Mouse (Mus musculus): Measurements from ENCODE around the gene Sarnp. TPM values are rescaled to one million over a fixed set of nuclear protein-coding genes. Genes with fewer than 3 reads are reported as not detected.

Gene Sarnp
- total RNA-seq, 2 experiments from 2014 or later = 245 to 268 TPM

GRCm38 (mm10) chr10:128889846-128890245, 72.7 kb downstream of the Sarnp start:
- ATAC-seq (replicated peaks; ENCODE audit: poor library complexity) = no peak

GRCm38 (mm10) chr10:128890383-128891295, 73.5 kb downstream of the Sarnp start:
- no peak for ATAC-seq (replicated peaks; ENCODE audit: poor library complexity)

GRCm38 (mm10) chr10:128891296-128892094, 74.4 kb downstream of the Sarnp start, which contains the start of gene Gdf11:
Gene Gdf11, minus strand, starts transcription at chr10:128891718.
- peak; percentile 21 for ATAC-seq (replicated peaks; ENCODE audit: poor library complexity)

GRCm38 (mm10) chr10:128892246-128892645, 75.1 kb downstream of the Sarnp start:
- ATAC-seq (replicated peaks; ENCODE audit: poor library complexity) = no peak

DNA sequence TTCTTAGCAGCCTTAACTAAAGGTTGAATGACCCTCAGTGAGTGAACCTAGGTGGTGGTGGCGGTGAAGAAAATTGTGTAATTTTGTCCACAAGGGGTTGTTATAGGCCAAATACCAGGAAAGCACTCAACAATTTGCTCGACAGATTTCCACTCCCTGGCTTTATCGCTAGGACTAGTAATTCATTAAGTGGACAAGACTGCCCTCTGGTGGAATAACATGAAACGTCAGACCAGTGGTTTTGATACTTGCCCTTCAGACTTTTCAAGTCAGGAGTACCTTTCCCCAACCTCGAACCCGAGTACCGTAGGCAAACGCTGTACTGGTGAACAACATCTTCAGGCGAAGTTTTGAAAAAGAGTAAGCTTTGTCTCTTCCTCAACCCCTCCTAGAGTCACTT, 78.3 kb downstream of the Sarnp start:
- peak; percentile 73 for ATAC-seq (replicated peaks; ENCODE audit: poor library complexity)

DNA sequence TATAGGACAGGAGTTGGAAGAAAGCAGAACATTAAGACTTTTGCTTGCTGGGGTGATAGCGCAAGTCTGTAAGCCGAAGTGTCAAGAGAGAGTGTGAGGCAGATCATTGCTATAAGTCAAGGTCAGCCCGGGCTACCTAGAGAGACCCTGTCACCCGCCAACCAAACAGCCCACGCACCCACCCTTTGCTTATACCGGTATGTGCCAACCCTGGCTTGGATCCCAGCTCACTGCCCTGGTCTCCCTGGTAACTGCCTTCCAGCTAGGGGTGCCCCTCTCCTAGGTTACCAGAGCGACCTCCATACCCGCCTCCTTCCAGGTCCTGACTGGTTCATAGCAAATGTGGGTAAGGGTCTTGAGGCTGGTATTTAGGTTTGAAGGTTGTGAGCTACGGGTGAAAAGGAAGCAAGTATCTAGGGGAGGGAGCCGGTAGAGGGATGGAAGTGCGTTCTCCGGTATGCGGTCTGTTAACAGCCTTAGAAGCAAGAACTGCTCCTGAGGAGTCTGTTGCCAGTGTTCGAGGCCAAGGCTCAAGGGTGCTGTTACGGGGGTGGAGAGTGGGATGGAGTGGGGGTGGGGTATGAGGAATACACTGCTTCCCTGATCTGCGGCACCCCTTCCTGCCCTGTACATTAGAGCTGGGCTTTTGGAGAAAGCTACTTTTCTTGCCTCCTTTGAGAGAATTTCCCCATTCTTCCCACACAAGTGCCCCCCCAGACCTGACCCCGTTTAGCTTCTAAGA, 79.0 kb downstream of the Sarnp start:
- ATAC-seq (replicated peaks; ENCODE audit: poor library complexity) = peak; percentile 14

DNA sequence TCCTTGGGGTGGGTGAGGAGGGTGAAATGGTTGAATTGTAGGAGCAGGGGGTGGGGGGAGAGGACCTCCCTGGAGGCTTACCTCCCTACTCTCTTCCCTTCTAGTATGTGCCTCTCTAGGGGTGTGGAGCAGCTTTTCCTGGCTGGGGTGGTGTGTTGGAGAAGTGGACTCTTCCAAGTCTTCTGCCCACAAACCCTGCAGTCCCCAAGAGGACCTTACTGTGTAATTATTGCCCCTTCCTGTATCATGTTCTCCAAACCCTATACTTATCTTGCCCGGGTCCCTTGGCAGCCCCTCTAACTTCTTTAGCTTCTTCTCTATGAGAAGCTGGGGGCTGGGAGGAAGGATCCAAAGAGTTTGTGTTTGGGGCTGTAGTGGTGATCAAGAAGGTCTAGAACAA, 79.7 kb downstream of the Sarnp start:
- ATAC-seq (replicated peaks; ENCODE audit: poor library complexity) = no peak

DNA sequence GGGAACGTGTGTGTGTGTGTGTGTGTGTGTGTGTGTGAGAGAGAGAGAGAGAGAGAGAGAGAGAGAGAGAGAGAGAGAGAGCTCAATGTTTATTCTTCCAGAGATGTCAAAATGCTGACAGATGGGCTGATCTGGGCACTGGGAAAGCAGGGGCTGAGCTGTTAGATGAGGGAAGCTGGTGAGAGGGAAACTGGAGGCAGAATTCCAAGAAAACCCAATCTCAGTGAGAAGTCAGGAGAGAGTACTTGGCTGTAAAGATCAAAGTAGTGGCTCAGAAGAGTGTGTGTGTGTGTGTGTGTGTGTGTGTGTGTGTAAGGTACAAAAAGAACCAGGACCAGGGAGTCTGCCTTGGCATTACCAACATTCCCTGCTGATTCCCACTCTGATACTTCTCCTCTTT, 80.4 kb downstream of the Sarnp start:
- ATAC-seq (replicated peaks; ENCODE audit: poor library complexity) = no peak

DNA sequence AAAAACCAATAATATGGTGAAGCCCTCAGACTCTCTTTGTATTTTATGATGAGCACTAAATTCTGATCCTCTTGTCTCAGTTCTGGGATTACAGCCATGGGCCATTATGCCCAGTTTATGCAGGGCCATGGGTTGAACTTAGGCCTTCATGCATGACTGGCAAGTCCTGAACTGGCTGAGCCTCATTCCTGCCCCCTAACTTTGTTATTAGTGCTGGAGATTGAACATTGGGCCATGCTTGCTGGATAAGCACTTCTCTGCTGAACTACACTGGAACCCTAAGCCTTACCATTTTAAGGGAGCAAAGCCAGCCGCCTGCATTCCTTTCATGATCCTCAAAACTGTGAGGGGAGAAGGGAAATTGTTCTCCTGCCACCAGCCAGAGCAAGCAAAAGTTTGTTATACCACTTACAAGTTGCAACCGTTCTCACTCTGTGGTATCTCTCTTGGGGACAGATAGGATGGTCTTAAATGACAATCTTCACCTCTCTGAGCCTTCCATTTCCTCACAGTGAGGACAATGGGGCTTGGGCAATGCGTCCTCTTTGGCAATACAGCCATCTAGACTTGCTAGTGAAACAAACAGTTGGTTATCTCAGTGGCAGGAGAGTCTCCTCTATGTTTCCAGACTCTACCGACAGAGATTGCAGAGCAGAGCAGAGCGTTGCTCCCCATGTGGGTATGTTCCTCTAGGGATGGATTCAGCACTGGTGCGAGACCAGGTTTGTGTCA, 82.8 kb downstream of the Sarnp start:
- peak; percentile 32 for ATAC-seq (replicated peaks; ENCODE audit: poor library complexity)

GRCm38 (mm10) chr10:128900698-128901097, 83.6 kb downstream of the Sarnp start, which contains the start of gene Cd63:
Gene Cd63, plus strand, starts transcription at chr10:128900989.
- ATAC-seq (replicated peaks; ENCODE audit: poor library complexity) = peak; percentile 17; the same call in 1 of the 2 replicates

GRCm38 (mm10) chr10:128901409-128901808, 84.3 kb downstream of the Sarnp start:
- ATAC-seq (replicated peaks; ENCODE audit: poor library complexity) = peak; percentile 37; the same call in 1 of the 2 replicates

- ATAC-seq (replicated peaks; ENCODE audit: poor library complexity) = peak; percentile 75
Measured at GRCm38 (mm10) chr10:128902409-128902988, 85.4 kb downstream of the Sarnp start.

DNA sequence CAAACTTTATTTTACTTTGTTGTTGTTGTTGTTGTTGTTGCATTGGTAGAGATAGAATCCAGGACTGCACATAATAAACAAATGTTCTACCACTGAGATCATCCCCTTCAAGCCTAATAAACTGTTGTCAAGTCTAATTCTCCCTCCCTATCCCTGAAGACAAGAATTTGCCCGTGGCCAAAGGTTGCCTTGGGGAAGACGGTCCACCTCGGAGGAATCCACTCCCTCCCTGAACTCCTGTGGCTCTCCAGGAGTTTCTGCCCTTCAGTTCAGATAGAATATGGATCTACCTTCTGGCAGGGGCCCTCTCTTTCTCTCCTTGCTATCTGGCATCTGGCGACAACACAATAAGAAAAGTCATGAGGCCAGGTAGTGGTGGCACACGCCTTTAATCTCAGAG, 87.7 kb downstream of the Sarnp start:
- no peak for ATAC-seq (replicated peaks; ENCODE audit: poor library complexity)

DNA sequence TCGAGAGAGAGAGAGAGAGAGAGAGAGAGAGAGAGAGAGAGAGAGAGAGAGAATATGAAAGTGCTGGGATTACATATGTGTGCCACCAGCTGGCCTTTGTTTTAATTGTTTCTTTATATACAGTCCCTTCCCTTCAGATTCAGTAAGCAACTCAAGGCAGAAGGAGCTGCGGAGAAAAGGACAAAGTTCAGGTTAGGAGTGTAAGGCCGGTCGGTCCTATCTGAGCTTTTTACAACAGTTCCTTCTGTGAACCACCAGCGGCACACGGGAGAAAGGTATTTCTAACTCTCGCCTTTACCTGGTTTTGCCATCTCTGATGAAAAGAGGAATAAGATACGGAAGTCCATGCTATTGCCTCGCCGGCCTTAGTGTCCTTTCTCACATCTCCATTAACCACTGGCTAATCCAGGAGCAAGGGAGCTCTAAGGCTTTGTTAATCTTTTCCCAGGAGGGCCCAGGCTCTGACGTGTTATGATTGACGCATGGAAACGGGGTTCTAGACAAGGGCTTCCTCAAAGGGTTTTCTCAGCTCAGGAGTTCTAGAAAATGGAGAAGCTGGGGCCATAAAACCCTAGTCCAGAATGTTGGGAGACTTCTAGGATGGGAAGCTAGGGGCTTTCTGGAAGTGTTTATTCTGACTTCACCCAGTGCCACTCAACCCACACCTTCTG, 91.8 kb downstream of the Sarnp start:
- ATAC-seq (replicated peaks; ENCODE audit: poor library complexity) = no peak

GRCm38 (mm10) chr10:128909567-128910028, 92.5 kb downstream of the Sarnp start:
- ATAC-seq (replicated peaks; ENCODE audit: poor library complexity) = peak; percentile 61

DNA sequence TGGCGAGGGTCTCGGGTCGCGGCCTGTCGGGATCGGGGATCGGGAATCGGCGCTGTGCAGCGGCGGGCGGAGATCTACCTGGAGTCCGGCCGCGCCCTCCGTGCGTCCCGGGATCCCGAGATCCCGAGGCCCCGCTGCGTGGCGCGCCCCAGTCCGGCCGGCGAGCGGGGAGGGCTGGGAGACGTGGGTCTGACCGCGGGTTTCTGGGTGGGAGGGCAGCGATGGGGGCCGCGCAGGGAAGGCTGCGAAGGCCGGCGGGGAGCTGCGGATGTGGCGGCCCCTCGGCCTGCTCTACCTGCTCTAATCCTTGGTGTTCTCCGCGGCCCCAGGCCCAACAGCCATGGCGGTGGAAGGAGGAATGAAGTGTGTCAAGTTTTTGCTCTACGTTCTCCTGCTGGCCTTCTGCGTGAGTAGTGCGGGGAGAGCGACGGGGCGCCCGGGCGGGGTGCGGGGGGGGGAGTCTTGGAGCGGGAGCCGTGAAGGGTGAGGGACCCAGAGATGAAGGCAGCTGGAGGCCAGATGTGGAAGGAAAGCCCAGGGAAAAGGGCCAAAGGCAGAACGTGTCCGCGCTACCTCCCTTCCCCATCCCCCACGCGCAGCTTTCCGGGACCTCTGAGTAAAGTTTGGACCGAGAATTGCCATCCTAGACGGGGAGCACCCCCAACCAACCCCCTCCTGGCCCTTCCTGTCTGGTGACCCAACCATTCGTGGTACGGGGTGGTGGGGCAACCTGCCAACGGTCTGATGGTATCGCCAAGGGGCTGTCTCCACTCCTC, 93.1 kb downstream of the Sarnp start:
- peak; percentile 29 for ATAC-seq (replicated peaks; ENCODE audit: poor library complexity)

- peak; percentile 30 for ATAC-seq (replicated peaks; ENCODE audit: poor library complexity)
Measured at GRCm38 (mm10) chr10:128911430-128911829, 94.3 kb downstream of the Sarnp start.

DNA sequence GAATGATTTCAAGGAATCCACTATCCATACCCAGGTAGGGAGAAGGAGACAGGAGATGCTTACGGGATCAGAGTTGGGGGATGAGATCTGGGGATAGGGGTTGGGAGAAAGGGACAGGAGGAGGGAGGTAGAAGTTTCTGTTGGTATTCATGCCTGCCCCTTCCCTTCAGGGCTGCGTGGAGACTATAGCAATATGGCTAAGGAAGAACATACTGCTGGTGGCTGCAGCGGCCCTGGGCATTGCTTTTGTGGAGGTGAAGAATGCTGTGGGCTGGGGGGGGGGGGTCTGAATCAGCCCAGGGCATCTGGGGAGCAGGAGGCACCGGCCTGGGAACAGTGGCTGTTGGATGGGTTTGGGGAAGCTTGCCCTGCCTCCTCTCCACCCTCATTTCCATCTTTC, 95.1 kb downstream of the Sarnp start:
- no peak for ATAC-seq (replicated peaks; ENCODE audit: poor library complexity)

Data from megakaryocyte progenitor cell, adult 5-6 weeks (primary cell).